Mouse (Mus musculus) megakaryocyte, adult 5-6 weeks (primary cell): ENCODE measurements around the gene Tex14. TPM values are rescaled to one million over a fixed set of nuclear protein-coding genes. Genes with fewer than 3 reads are reported as not detected.

Source experiments
- ATAC-seq: 2 replicates; pipeline ENCODE4 v1.8.0; 2016; ENCODE audit warnings: mild to moderate bottlenecking, inconsistent platforms; ENCODE audit not compliant: poor library complexity, severe bottlenecking
- total RNA-seq, 2 experiments: library from RNA; stranded (forward) in 1 of 2; stranded (reverse) in 1 of 2; fragments of 153-499, 151-499 nt in 1 of 2; fragments of 221-1000, 200-1000 nt in 1 of 2; gene quantifications; 2 replicates each; pipeline versions ENCODE4 v1.2.3 to v1.2.4; 2015 to 2017

Gene Tex14
- total RNA-seq, 2 experiments from 2014 or later = 0.13 to 0.15 TPM

GRCm38 (mm10) chr11:87587211-87587874 lies 182.5 kb downstream of the Tex14 start:
- ATAC-seq = no peak

GRCm38 (mm10) chr11:87589605-87590004 lies 184.7 kb downstream of the Tex14 start:
- ATAC-seq = no peak

GRCm38 (mm10) chr11:87590841-87591525 lies 186.1 kb downstream of the Tex14 start:
- no peak for ATAC-seq

- peak; percentile 82 for ATAC-seq
Measured at GRCm38 (mm10) chr11:87591526-87592353, 186.9 kb downstream of the Tex14 start, which contains the start of gene Mtmr4. Mtmr4 (plus strand) TSS chr11:87592162.

GRCm38 (mm10) chr11:87592354-87592695 lies 187.5 kb downstream of the Tex14 start:
- peak; percentile 14 for ATAC-seq

- no peak for ATAC-seq
Measured at GRCm38 (mm10) chr11:87592713-87593598, 188.1 kb downstream of the Tex14 start.

GRCm38 (mm10) chr11:87595327-87595841 lies 190.5 kb downstream of the Tex14 start:
- peak; percentile 23 for ATAC-seq

GRCm38 (mm10) chr11:87595976-87596375 lies 191.1 kb downstream of the Tex14 start:
- ATAC-seq = no peak

GRCm38 (mm10) chr11:87596492-87596891 lies 191.6 kb downstream of the Tex14 start:
- ATAC-seq = no peak

GRCm38 (mm10) chr11:87597061-87597460 lies 192.2 kb downstream of the Tex14 start:
- ATAC-seq = no peak

- no peak for ATAC-seq
Measured at GRCm38 (mm10) chr11:87599395-87600089, 194.7 kb downstream of the Tex14 start.

GRCm38 (mm10) chr11:87600322-87600853 lies 195.5 kb downstream of the Tex14 start:
- no peak for ATAC-seq

- no peak for ATAC-seq
Measured at GRCm38 (mm10) chr11:87602234-87602633, 197.4 kb downstream of the Tex14 start.

GRCm38 (mm10) chr11:87603571-87603970 lies 198.7 kb downstream of the Tex14 start:
- no peak for ATAC-seq

Other genes with a start within 250 kb of the Tex14 start
- 0.76 and 0.91 TPM in 2 replicates for gene Ppm1e, start 46.0 kb upstream of the Tex14 start, total RNA-seq (2015)
- gene Ppm1e, start 46.0 kb upstream of the Tex14 start, total RNA-seq (2017) = 0.57 and 0.81 TPM in 2 replicates
- 4.6 and 4.8 TPM in 2 replicates for gene Rad51c, start 111 bp upstream of the Tex14 start, total RNA-seq (2015)
- gene Rad51c, start 111 bp upstream of the Tex14 start, total RNA-seq (2017) = 5.2 and 5.7 TPM in 2 replicates
- gene Gm11492, start 161.6 kb downstream of the Tex14 start, total RNA-seq (2015) = not detected in 2 replicates
- gene Gm11492, start 161.6 kb downstream of the Tex14 start, total RNA-seq (2017) = not detected in 2 replicates
- 1.0 TPM in 1 of 2 replicates, not detected in the other for gene Sept4, start 163.8 kb downstream of the Tex14 start, total RNA-seq (2015)
- 0.26 and 4.6 TPM in 2 replicates for gene Sept4, start 163.8 kb downstream of the Tex14 start, total RNA-seq (2017)
- gene Mtmr4, start 187.1 kb downstream of the Tex14 start, total RNA-seq (2015) = 14.6 and 18.2 TPM in 2 replicates
- 25.9 and 28.1 TPM in 2 replicates for gene Mtmr4, start 187.1 kb downstream of the Tex14 start, total RNA-seq (2017)
- gene Hsf5, start 212.1 kb downstream of the Tex14 start, total RNA-seq (2015) = 0.09 TPM in 1 of 2 replicates, not detected in the other
- 0.07 TPM in 1 of 2 replicates, not detected in the other for gene Hsf5, start 212.1 kb downstream of the Tex14 start, total RNA-seq (2017)